Mouse (Mus musculus) embryo, embryonic 11 days (tissue): ENCODE data around the gene Zkscan16.

Experiments
- DNase-seq: peaks from one replicate; pipeline ENCODE4 v3.0.0-alpha.2; 2015

The Zkscan16 gene

GRCm38 (mm10) chr4:58941638-58942037, 1.8 kb upstream of the Zkscan16 start:
- no peak for DNase-seq

- DNase-seq, result no peak
Observed at GRCm38 (mm10) chr4:58942942-58943341, 486 bp upstream of the Zkscan16 start.

DNA sequence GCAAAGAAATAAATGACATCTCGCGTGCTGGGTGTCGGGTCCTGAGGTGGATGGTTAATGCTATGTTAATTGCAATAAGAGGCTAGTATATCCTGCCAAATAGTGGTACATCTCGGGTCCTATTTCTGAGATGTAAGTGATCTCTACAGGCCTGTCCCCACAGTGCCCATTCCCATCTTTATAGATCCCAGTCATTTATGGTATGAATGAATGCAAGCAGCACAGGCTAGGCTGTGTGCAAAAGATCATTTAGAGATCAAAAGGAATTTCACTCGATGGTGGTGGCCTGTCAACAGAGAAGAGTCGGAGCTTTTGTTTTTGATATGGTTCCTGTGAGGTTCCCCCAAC, 752 bp downstream of the Zkscan16 start:
- DNase-seq, result no peak

- no peak for DNase-seq
Observed at GRCm38 (mm10) chr4:58944695-58945094, 1.3 kb downstream of the Zkscan16 start.

GRCm38 (mm10) chr4:58948391-58948790, 5.0 kb downstream of the Zkscan16 start:
- DNase-seq, result no peak

GRCm38 (mm10) chr4:58952630-58953029, 9.2 kb downstream of the Zkscan16 start:
- no peak for DNase-seq

GRCm38 (mm10) chr4:58961719-58962118, 18.3 kb downstream of the Zkscan16 start:
- no peak for DNase-seq

GRCm38 (mm10) chr4:58963271-58963670, 19.8 kb downstream of the Zkscan16 start:
- no peak for DNase-seq

GRCm38 (mm10) chr4:58965136-58965535, 21.7 kb downstream of the Zkscan16 start:
- no peak for DNase-seq

GRCm38 (mm10) chr4:58970678-58971077, 27.2 kb downstream of the Zkscan16 start:
- no peak for DNase-seq

GRCm38 (mm10) chr4:58975711-58976110, 32.3 kb downstream of the Zkscan16 start:
- DNase-seq, result no peak

DNA sequence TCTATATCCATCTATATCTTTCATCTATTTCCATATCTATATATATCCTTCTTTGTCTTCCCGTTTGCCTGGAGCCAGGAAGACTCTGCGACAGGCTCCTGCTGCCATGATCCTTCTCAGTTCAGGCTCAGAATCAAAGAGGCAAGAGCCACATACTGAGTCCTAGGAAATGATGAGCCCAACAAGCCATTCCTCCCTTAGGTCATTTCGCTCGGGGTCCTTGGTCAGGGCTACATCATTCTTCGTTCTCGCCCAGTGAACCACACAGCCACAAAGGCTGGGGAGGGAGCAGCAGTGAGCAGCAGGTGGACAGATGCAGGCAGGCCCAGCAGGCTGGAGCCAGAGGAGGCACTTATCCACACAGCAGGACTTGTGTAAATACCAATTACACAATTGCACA, 38.0 kb downstream of the Zkscan16 start:
- no peak for DNase-seq

- no peak for DNase-seq
Observed at GRCm38 (mm10) chr4:58982806-58983205, 39.4 kb downstream of the Zkscan16 start.

- DNase-seq, result peak; percentile 85
Observed at GRCm38 (mm10) chr4:58985157-58985648, 41.8 kb downstream of the Zkscan16 start.

DNA sequence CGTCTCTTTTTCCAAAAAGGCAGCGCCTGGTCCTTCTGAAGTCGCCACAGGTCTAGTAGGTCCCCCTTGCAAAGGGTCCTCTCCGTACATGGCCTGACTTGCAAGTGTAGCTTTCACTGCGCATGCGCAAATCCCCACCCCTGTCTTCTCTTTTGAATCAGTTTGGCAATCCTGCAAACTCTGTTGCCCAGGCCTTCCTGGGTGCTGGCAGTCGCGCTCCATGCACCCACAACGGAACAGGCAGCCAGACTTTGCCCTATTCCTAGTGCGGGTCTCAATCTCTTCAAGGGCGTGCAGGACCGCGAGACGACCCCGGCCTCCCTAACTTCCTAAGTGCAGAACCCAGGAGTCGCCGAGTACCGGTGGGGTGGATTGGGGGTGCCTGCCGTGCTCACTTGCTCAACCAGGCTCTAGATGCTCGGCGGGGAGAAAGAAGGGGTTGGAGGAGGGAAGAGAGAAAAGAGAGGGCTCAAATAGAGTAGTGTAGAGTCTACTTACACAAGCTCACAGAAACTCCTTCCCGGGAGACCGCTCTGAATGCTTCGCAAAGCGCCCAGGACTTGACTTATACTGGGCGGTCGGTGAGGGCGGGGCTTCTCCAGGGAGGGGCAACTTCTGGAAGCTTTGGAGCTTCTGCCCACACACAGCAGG, 43.2 kb downstream of the Zkscan16 start, which contains the start of gene Ptgr1:
Ptgr1 (minus strand) TSS at position 580 of the 651 bp plus-strand sequence.
- DNase-seq, result peak; percentile 90

GRCm38 (mm10) chr4:58989303-58989898, 46.0 kb downstream of the Zkscan16 start:
- DNase-seq, result no peak

GRCm38 (mm10) chr4:58990609-58991434, 47.4 kb downstream of the Zkscan16 start:
- DNase-seq, result no peak

- no peak for DNase-seq
Observed at GRCm38 (mm10) chr4:58992195-58992594, 48.8 kb downstream of the Zkscan16 start.

- no peak for DNase-seq
Observed at GRCm38 (mm10) chr4:58994762-58995161, 51.3 kb downstream of the Zkscan16 start, which contains the start of gene Dnajc25. Gene Dnajc25, plus strand, starts transcription at chr4:58995062.

DNA sequence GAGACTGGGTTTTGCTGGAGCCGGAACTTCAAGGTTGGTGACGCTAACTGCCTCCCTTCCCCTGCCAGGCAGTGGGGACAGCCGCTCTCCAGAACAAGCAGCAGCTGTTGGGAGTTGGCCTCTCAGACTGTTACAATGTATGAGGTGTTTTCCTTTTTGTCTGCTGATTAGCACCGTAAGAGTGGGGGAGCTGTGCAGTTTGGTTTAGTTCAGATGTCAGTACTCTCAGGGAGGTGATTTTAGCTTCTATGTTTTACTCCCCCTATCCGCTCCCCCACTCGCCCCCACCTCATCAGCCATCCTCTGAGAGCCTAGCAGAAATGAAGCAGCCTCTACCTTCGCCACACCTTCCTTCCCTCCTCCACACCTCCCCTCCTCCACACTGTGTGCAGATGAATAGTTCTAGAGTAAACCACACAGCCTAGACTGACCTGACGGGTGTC, 51.8 kb downstream of the Zkscan16 start:
- DNase-seq, result no peak

DNA sequence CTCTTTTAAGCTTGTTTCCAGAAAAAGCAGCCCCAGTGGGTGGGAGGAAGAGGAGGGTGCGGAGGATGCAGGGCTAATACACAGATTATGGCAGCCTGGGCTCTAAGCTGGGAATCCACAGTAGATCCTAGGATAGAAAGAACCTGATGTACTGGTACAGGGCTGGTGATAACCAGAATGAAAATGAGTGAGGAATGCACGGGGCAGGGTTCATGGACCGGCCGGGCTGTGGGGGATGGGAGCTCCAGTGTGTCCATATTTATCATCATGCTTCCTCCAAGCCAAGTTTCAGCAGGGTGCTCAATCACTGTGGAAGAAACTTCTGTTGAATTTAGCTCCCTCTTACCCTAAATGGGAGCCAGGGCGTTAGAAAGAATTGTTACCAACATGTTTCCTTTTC, 53.7 kb downstream of the Zkscan16 start:
- DNase-seq, result no peak

DNA sequence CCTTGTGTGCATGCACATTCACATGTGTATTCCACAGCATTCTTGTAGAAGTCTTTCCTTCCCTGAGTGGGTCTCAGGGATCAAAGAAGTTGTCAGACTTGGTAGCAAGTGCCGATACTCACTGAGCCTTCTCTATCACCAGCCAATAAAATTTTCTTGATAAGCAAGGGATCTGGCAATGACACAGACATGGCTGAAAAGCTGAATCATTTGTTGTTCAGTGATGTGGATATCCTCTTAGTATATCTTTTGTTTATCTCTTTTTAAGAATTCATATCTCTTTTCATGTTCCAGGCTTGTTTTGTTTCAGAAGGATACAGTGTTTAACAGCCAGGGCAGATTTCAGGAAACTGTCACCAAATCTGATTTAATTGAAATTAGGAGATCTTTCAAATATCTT, 55.3 kb downstream of the Zkscan16 start:
- no peak for DNase-seq

GRCm38 (mm10) chr4:58999686-59000085, 56.3 kb downstream of the Zkscan16 start:
- peak; percentile 76 for DNase-seq

GRCm38 (mm10) chr4:59000614-59001013, 57.2 kb downstream of the Zkscan16 start:
- DNase-seq, result peak; percentile 48
